Mouse (Mus musculus): ENCODE results near the gene Cdk17.

Cdk17 gene

GRCm38 (mm10) chr10:93278361-93278760 is 117.7 kb downstream of the Cdk17 start:
- ATAC-seq (ENCODE audit: insufficient number of reproducible peaks, low FRiP score, low TSS enrichment) = no peak

- ATAC-seq (ENCODE audit: insufficient number of reproducible peaks, low FRiP score, low TSS enrichment) = no peak
These were observed 118.4 kb downstream of the Cdk17 start for GRCm38 (mm10) chr10:93279062-93279461.

- no peak for ATAC-seq (ENCODE audit: insufficient number of reproducible peaks, low FRiP score, low TSS enrichment)
These were observed 119.9 kb downstream of the Cdk17 start for GRCm38 (mm10) chr10:93280586-93280985.

DNA sequence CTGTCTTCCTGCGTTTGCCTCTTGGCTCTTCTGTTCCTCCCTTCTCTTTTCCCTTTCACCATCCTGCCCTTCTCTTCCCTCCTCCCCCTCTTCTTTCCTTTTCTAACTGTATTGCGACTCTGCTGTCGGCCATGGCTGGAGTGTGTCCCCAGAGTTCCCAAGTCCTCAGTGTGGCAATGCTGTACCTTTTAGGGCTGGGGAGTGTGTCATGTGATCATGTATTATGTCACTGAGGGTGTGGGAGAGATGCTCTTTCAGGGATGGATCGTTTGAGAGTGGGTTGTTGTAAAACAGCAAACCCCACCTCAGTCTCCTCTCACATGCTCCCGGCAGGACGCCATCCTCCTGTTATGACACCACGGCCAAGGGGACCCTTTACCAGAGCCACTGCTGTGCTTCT is 120.4 kb downstream of the Cdk17 start:
- no peak for ATAC-seq (ENCODE audit: insufficient number of reproducible peaks, low FRiP score, low TSS enrichment)

DNA sequence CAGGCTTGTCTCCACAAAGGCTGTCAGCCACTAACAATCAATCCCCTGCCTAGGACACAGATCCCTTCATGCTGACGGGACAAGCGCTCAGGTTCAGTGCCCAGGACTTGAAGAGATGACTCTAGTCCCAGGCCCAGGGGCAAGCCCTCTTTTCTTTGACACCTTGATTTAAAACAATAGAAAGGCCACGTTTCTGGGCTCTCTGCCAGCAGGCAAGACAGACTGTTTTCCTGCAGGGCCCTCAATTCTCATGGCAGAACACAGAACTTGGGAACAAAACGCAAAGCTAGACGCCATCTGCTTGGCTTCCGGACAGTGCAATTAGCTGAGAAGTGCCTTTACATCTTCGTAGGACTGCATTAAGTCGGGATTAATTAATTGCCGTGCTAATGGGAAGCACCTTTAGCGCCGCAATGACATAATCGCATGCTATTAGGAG is 121.9 kb downstream of the Cdk17 start:
- no peak for ATAC-seq (ENCODE audit: insufficient number of reproducible peaks, low FRiP score, low TSS enrichment)

DNA sequence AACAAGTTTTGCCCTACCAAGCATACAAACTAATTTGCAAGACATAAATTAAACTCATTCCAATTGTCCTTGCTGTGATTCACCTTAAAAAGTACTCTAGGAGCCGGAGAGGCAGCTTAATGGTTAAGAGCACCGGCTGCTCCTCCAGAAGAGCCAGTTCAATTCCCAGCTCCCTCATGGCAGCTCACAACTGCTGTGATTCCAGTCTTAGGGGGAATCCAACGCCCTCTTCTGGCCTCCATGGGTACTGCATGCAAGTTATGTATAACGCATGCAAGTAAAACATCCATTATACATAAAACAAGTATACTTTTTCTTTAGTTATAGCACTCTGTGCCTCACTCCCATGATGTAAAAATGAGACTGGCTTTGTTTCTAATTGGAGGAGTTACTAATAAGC is 122.6 kb downstream of the Cdk17 start:
- no peak for ATAC-seq (ENCODE audit: insufficient number of reproducible peaks, low FRiP score, low TSS enrichment)

- no peak for ATAC-seq (ENCODE audit: insufficient number of reproducible peaks, low FRiP score, low TSS enrichment)
These were observed 124.8 kb downstream of the Cdk17 start for GRCm38 (mm10) chr10:93285489-93285888.

GRCm38 (mm10) chr10:93287551-93288145 is 127.0 kb downstream of the Cdk17 start:
- ATAC-seq (ENCODE audit: insufficient number of reproducible peaks, low FRiP score, low TSS enrichment) = no peak

DNA sequence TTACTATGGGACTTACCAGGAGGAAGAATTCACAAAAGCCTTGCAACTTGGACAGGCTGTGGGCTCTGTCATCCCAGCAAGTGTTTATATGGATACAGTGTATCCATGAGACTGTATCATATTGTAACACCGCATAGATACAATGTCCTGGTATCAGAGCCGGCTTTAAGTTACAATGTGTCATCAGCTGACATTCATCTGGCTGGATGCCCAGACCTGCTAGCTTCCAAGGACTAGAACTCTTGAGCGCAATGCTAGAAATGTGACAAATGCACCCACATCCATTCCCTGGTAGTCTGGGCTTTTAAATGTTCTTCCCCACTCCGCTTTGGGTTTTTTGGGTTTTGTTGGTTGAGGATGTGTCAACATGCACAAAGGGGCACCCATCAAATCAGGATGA is 127.7 kb downstream of the Cdk17 start:
- ATAC-seq (ENCODE audit: insufficient number of reproducible peaks, low FRiP score, low TSS enrichment) = no peak

DNA sequence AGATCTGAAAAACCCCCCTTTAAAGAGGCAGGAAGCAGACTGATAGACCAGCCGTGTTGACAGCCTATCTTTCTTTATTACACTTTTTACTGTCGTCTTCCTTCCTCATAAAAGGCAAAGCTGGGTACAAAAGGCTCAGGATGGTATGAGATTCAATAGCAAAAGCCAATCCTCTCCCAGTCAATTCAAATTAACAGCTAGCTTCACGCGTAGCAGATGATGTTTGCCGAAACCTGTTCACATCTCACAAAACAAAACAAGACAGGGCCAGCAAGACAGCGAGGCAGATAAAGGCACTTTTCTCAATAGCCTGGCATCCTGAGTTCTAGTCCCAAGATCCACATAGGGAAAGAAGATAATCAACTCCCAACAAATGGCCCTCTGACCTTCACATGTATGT is 128.7 kb downstream of the Cdk17 start:
- ATAC-seq (ENCODE audit: insufficient number of reproducible peaks, low FRiP score, low TSS enrichment) = no peak

GRCm38 (mm10) chr10:93291352-93291751 is 130.7 kb downstream of the Cdk17 start:
- peak; percentile 78 for ATAC-seq (ENCODE audit: insufficient number of reproducible peaks, low FRiP score, low TSS enrichment)

- peak; percentile 62 for ATAC-seq (ENCODE audit: insufficient number of reproducible peaks, low FRiP score, low TSS enrichment)
These were observed 131.2 kb downstream of the Cdk17 start for GRCm38 (mm10) chr10:93291843-93292242.

DNA sequence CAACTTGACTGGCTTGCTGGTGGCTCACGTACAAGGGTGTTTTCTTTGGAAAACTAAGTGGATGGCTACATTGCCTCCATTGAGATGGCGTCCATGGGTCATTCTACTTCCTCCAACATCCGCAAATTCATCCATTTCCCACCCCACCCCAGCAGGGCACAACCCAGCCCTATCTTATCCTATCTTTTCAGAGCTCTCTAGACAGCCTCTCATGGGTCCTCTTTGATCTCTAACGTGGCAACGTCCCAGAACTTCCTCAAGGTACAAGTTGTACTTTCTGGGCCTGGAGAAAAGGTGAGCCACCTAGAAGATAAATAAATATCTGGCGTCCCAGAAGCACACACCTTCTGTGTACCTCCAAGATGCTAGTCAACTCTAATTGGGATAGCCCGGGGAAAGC is 132.9 kb downstream of the Cdk17 start:
- ATAC-seq (ENCODE audit: insufficient number of reproducible peaks, low FRiP score, low TSS enrichment) = no peak

DNA sequence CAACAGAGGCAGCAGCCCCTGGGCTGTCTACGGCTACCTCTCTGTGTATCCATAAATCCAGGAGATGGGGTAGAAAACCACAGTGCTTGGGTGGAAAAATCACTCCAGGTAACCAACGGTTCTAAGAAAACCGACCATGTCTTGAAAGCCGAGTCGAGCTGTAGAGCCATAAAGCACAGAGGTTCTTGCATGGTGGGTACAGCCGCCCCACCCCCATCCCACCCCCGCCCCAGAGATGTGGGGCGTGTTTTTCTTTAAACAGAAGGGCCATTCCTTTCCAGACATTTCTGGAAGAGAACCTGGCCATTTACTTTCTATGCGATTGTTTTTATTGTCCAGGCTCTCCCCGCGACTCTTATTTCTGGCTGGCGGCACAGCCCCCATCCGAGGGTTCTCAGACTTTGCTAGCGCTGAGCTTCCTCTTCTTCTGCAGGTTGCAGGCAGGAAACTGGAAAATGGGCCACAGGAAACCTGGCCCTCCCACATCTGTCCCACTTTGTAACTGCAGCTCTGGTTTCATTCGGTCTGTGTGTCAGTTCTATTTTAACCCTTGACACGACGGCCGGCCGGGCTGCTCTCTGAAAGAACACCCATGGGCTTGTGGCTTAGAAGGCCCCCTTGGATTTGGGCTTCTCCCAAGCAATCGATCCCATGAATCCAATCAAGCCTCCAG is 134.0 kb downstream of the Cdk17 start:
- ATAC-seq (ENCODE audit: insufficient number of reproducible peaks, low FRiP score, low TSS enrichment) = no peak

DNA sequence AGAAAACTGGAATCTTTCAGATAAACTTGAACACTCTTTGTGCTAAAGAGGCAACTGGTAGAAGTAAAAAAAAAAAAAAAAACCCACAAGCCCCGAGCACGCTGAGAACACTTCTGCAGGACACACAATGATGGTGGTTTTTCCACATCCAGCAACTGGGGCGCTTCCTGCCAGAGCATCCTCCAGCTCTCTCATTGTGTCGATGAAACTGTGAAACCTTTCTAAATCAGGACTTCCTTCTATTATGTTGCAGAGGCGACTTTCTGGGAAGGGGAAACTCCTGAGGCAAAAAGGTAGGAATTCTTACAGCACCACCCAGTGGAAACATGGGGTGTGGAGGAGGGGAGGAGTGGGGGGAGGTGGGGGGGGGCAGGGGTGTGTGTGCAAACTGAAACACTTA is 137.1 kb downstream of the Cdk17 start:
- ATAC-seq (ENCODE audit: insufficient number of reproducible peaks, low FRiP score, low TSS enrichment) = no peak

DNA sequence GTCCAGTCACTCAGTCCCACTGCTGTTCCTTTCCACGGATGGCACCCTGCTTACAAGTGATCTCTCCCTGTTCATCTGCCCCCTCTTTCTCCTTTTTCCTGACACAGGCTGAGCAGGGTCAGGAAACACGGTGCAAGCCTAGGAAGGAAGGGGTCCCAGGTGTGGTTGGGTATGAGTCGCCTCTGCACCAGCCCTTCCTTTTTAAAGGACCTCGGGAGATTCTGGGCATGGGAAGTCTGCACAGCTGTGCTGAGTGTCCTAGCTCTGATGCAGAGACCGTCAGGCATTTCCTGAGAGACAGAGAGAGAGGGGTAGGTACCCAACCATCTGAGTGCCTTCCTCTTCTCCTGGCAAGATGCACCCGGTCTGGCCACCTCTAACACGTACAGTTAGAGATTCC is 137.5 kb downstream of the Cdk17 start:
- ATAC-seq (ENCODE audit: insufficient number of reproducible peaks, low FRiP score, low TSS enrichment) = no peak

DNA sequence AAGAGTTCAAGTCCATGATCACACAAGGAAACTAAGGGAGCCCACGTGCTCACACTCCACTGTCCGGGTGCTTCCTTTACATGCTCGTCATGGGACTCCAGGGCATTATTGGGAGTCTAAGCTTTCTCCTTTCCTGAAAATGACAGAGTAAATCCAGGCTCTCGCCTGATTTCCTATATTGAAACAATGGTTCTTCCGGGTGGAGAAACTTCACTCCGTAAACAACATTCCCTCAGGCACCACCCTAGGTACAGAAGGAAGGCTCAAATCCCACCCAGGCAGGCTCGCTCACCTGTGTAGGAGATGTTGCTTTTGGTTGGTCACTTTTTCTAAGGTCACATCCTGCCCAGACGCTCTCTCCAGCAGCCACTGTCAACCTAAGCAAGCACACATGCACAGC is 141.2 kb downstream of the Cdk17 start:
- no peak for ATAC-seq (ENCODE audit: insufficient number of reproducible peaks, low FRiP score, low TSS enrichment)

DNA sequence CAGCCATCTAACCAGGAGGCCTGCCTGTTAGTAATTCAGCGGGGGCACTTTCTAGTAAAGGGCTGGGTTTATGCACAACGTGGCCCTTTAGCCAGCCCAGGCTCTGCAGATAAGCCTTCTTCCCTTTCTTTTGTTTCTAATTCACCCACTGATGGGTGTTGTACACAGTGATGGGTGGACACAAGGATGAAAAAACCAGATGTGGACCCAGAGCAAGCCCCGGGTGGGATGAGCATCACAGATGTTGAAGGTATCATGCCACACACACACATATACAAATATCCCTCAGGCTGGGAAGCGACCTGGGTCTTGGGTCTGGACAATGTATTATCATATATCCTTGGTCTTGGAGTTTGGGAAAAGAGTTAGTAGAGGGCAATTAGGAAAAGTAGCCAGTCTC is 142.6 kb downstream of the Cdk17 start:
- no peak for ATAC-seq (ENCODE audit: insufficient number of reproducible peaks, low FRiP score, low TSS enrichment)

- ATAC-seq (ENCODE audit: insufficient number of reproducible peaks, low FRiP score, low TSS enrichment) = no peak
These were observed 145.3 kb downstream of the Cdk17 start for GRCm38 (mm10) chr10:93305946-93306345.

DNA sequence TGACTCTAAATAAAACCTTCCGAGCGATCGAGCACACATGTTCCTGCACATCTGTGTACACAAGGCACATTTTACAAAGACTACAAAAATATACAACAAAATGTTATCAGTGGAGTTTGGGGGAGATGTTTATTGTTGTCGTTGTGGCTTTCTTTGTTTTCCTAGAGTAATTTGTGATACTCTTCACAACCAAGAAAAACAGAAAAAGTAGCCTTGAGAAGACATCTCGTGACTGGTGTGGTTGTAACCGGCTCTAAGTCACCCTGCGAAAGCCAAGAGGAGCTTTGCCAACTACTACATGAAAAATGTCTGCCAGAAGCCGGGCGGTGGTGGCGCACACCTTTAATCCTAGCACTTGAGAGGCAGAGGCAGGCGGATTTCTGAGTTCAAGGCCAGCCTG is 145.7 kb downstream of the Cdk17 start:
- ATAC-seq (ENCODE audit: insufficient number of reproducible peaks, low FRiP score, low TSS enrichment) = no peak

GRCm38 (mm10) chr10:93309131-93309933 is 148.7 kb downstream of the Cdk17 start:
- no peak for ATAC-seq (ENCODE audit: insufficient number of reproducible peaks, low FRiP score, low TSS enrichment)

Data from cerebellum, adult (tissue).